Mouse (Mus musculus) midbrain, embryonic 12.5 days (tissue): ENCODE measurements at regions not wholly inside any gene's neighbourhood (a gene's known extent, or its start where the extent isn't known, plus 50 kb on each side); places are given as distances from the start of the nearest gene placed in this dataset.
A peak's percentile ranks its signal among the peaks of the same experiment; 100 is the strongest.

Experiments
- ATAC-seq: fragments of 200-750 bp; cut with Nextera tagmentation; 2 replicates; pipeline ENCODE4 v1.8.0; 2017; ENCODE audit warnings: low read depth, moderate TSS enrichment, moderate library complexity; ENCODE audit not compliant: low FRiP score
- H3K27ac ChIP-seq: fragments of 300-500 bp; sonication (generic); replicated peaks from 2 replicates; pipeline ENCODE4 v1.5.1; 2016; ENCODE audit warnings: mild to moderate bottlenecking
- H3K27me3 ChIP-seq: fragments of 300-500 bp; sonication (generic); 2 replicates; pipeline ENCODE4 v1.6.1; 2016; ENCODE audit warnings: mild to moderate bottlenecking
- H3K36me3 ChIP-seq: fragments of 300-500 bp; sonication (generic); 2 replicates; pipeline ENCODE4 v1.6.1; 2016
- H3K4me1 ChIP-seq: fragments of 300-500 bp; sonication (generic); 2 replicates; pipeline ENCODE4 v1.6.1; 2016
- H3K4me2 ChIP-seq: fragments of 300-500 bp; sonication (generic); replicated peaks from 2 replicates; pipeline ENCODE4 v1.6.1; 2016; ENCODE audit warnings: mild to moderate bottlenecking, moderate library complexity
- H3K4me3 ChIP-seq: fragments of 300-500 bp; sonication (generic); 2 replicates; pipeline ENCODE4 v1.5.1; 2016; ENCODE audit warnings: mild to moderate bottlenecking
- H3K9ac ChIP-seq: fragments of 300-500 bp; sonication (generic); replicated peaks from 2 replicates; pipeline ENCODE4 v1.6.1; 2016; ENCODE audit warnings: mild to moderate bottlenecking, moderate library complexity
- H3K9me3 ChIP-seq: fragments of 300-500 bp; sonication (generic); 2 replicates; pipeline ENCODE4 v1.6.1; 2016; ENCODE audit warnings: mild to moderate bottlenecking
- WGBS: fragments of 180-500 bp; shearing (Covaris S2); methylation state at CpG from one replicate; pipeline ENCODE4 v1.1.7; 2016; 5-methylcytosine and 5-hydroxymethylcytosine counted together

- Histone ChIP-seq H3K27ac (no peak overlapping the region), H3K9ac (peak overlapping the region; percentile 37; the same call in 1 of the 2 replicates), H3K36me3 (no peaks in the 10 kb centered on the region), H3K27me3 (peaks cover 9% of the 10 kb centered on the region), H3K4me1 (peaks cover 19% of the 10 kb centered on the region), H3K9me3 (no peaks in the 10 kb centered on the region), H3K4me3 (peak overlapping the region; percentile 35), H3K4me2 (peak overlapping the region; percentile 71)
- under 1% methylated on average over 12 of the region's 12 CpGs for whole genome bisulfite sequencing
- no peak for ATAC-seq
Measured at GRCm38 (mm10) chr10:43723615-43723937, 145.5 kb downstream of the Cd24a start.

GRCm38 (mm10) chr10:43727746-43728145 is 149.7 kb downstream of the Cd24a start:
- no peak overlapping the region for H3K4me3 ChIP-seq
- 89% methylated on average over 6 of the region's 6 CpGs for WGBS
- no peaks in the 10 kb centered on the region for H3K9me3 ChIP-seq
- no peaks in the 10 kb centered on the region for H3K27me3 ChIP-seq
- H3K4me2 ChIP-seq, result no peak overlapping the region
- H3K4me1 ChIP-seq, result peaks cover 11% of the 10 kb centered on the region
- ATAC-seq, result no peak
- no peak overlapping the region for H3K9ac ChIP-seq
- H3K27ac ChIP-seq, result no peak overlapping the region
- no peaks in the 10 kb centered on the region for H3K36me3 ChIP-seq

DNA sequence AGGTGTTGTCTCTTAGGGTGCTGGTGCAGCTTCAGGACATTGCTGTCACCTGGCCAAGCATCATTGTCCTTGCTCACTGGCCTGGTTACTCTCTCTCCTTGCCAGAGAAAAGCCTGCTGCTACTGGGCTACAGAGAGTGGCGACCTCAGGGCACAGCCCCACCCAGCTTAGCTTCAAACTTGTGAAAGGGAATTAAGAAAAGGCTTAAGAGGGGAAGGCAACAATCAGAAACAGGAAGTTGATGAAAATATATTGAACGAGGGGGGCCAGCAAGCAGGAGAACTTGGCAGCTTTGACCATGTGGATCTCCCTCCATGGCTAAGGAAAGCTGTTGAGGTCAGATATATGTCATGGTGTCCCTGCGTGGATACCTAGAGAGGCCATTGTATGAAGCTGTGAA is 151.1 kb downstream of the Cd24a start:
- Histone ChIP-seq H3K4me2 (no peak overlapping the region), H3K27ac (no peak overlapping the region), H3K9ac (no peak overlapping the region), H3K4me1 (no peaks in the 10 kb centered on the region), H3K27me3 (no peaks in the 10 kb centered on the region), H3K36me3 (no peaks in the 10 kb centered on the region), H3K9me3 (no peaks in the 10 kb centered on the region), H3K4me3 (no peak overlapping the region)
- WGBS, result 47% methylated on average over 3 of the region's 3 CpGs
- ATAC-seq, result no peak

DNA sequence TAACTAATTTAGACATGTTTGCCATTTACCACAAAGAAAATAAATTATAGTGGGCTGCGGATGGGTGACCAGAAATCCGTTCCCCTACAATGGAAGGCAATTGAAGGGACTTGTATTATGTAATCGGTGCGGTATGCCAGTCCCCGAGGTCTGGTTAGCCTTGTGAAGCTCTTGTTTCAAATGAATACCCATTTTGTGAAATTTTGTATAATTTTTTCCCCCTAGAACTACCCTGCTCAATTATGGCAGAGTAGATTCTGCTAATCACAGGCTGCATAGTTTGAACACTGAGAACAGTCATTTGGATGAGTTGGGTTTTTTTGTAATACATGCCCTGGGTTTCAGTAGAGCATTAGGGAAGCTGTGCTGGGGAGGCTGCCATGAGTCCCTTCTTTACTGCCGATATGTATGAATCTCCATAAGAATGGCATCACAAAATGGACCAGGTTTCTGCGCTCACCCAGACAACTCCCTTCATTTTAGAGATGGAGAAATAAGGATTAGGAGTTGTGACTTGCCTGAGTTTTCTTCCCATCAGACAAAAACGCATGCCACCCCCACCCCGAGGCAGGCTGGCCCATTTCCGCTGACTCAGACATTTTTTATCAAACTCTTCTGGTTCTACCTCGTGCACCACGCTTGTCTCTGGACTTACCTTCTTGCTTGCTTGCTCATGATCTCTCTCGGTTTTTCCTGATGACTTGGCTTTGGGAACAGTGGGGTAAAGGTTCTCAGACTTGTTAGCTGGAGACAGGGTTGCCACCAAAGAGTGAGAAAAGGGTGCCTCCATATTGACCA is 155.7 kb downstream of the Cd24a start:
- Histone ChIP-seq H3K36me3 (no peaks in the 10 kb centered on the region), H3K9ac (no peak overlapping the region), H3K4me3 (no peak overlapping the region), H3K4me1 (no peaks in the 10 kb centered on the region), H3K27me3 (peaks cover 1% of the 10 kb centered on the region; the same call in 1 of the 2 replicates), H3K27ac (no peak overlapping the region), H3K4me2 (no peak overlapping the region), H3K9me3 (no peaks in the 10 kb centered on the region)
- WGBS, result 84% methylated on average over 13 of the region's 13 CpGs
- ATAC-seq, result no peak

DNA sequence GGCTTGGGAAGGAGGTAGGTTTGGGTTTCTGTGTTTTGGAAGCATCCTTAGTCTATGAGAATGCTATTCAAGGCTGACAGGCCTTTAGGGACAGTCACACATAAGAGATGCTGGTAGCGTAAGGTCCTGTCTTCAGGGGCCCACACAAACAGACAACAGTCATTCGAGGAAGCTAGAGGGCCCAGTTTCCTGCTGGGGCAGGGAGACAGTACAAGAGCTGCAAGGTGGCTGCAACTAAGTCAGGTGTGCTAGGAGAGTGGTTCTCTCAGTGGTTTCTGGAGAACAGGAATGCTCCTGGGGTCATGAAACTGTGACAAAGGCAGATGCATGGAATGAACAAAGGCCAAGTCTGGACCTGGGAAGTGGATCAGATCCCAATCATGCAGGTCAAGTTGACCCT is 161.1 kb downstream of the Cd24a start:
- 86% methylated on average over 2 of the region's 2 CpGs for WGBS
- Histone ChIP-seq H3K9ac (no peak overlapping the region), H3K4me2 (no peak overlapping the region), H3K4me1 (peaks cover 31% of the 10 kb centered on the region), H3K27ac (no peak overlapping the region; the same call in 1 of the 2 replicates), H3K36me3 (no peaks in the 10 kb centered on the region), H3K27me3 (peaks cover 3% of the 10 kb centered on the region; the same call in 1 of the 2 replicates), H3K4me3 (no peak overlapping the region), H3K9me3 (no peaks in the 10 kb centered on the region)
- no peak for ATAC-seq

DNA sequence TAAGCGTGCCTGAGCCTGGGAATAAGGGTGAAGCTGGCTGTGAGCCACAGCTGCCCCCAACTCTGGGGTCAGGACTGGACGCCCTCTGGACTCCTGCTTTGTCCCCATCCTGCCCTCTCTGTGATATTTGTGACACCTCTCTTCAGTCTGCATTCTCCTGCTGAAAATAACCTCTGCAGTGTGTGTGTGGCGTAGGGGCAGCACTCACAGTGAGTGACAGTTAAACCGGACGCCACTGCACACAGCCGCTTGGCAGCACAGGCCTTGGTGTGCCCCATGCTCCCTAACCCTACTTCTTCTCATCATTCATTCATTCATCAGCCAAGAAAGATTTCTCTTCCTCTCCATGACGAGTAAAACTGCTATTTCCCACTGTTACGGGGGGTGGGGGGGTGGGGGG is 161.6 kb downstream of the Cd24a start:
- Histone ChIP-seq H3K9me3 (no peaks in the 10 kb centered on the region), H3K36me3 (no peaks in the 10 kb centered on the region), H3K4me2 (no peak overlapping the region), H3K27me3 (peaks cover 3% of the 10 kb centered on the region; the same call in 1 of the 2 replicates), H3K27ac (peak overlapping the region; percentile 21; the same call in 1 of the 2 replicates), H3K9ac (no peak overlapping the region), H3K4me1 (peaks cover 31% of the 10 kb centered on the region), H3K4me3 (no peak overlapping the region)
- ATAC-seq, result no peak
- WGBS, result 47% methylated on average over 8 of the region's 8 CpGs

- peak overlapping the region; percentile 1; the same call in 1 of the 2 replicates for H3K4me2 ChIP-seq
- WGBS, result 37% methylated on average over 13 of the region's 13 CpGs
- H3K36me3 ChIP-seq, result no peaks in the 10 kb centered on the region
- H3K27ac ChIP-seq, result peak overlapping the region; percentile 46
- no peaks in the 10 kb centered on the region for H3K9me3 ChIP-seq
- no peak overlapping the region for H3K4me3 ChIP-seq
- ATAC-seq, result peak; percentile 46; the same call in 1 of the 2 replicates
- no peak overlapping the region for H3K9ac ChIP-seq
- peaks cover 31% of the 10 kb centered on the region for H3K4me1 ChIP-seq
- H3K27me3 ChIP-seq, result peaks cover 3% of the 10 kb centered on the region; the same call in 1 of the 2 replicates
Measured at GRCm38 (mm10) chr10:43740204-43740865, 161.2 kb downstream of the Qrsl1 start.

GRCm38 (mm10) chr10:43741361-43742084 is 160.0 kb downstream of the Qrsl1 start:
- Histone ChIP-seq H3K9ac (no peak overlapping the region; the same call in 1 of the 2 replicates), H3K27ac (no peak overlapping the region), H3K4me2 (no peak overlapping the region), H3K4me1 (peaks cover 31% of the 10 kb centered on the region), H3K36me3 (no peaks in the 10 kb centered on the region), H3K9me3 (no peaks in the 10 kb centered on the region), H3K27me3 (peaks cover 3% of the 10 kb centered on the region; the same call in 1 of the 2 replicates), H3K4me3 (no peak overlapping the region)
- 57% methylated on average over 18 of the region's 18 CpGs for WGBS
- ATAC-seq, result no peak

DNA sequence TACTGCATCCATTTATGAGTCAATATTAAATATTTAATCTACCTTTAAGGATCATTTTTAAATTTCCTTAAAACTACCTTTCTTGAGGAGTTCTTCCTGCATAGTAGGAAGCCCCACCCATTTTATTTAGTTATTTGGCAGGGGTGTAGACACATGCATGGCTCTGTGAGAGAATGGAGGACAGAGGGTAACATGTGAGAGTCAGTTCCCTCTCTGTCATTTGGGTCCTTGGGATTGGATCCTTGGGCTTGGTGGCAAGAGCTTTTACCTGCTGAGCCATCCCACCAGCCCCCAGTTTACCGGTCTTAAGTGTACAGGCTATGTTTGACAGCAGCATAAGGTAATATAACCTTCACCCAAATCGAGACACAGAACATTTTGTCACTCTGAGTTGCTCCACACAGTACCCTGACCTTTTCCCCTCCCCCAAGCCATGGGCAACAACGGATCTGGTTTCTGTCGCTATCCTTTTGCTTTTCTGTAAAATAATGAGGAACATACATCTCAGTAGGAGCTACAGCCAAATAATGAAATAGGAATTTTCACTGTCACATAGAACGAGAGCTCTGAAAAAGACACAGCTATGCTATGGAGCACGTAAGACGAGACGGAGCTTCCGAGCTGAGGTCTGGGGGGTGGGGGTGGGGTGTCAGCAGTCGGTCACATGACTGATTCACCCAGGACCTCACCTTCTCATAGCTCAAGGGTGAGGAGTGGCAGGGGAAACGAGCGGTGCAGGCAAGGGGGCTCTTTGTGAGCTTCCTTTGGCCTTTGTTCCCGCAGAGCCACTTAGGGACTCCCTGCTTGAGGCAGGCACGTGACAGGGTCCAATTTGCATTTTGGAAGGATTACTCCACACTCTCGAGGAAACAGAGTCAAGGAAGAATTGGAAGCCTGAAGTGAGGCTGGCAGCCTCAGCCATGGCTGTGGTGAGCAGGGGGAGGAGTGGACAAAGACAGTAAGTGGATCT is 159.2 kb downstream of the Qrsl1 start:
- peaks cover 31% of the 10 kb centered on the region for H3K4me1 ChIP-seq
- H3K27ac ChIP-seq, result peak overlapping the region; percentile 66
- WGBS, result 4% methylated on average over 15 of the region's 15 CpGs
- H3K9ac ChIP-seq, result no peak overlapping the region
- peak; percentile 87 for ATAC-seq
- H3K36me3 ChIP-seq, result no peaks in the 10 kb centered on the region
- H3K4me3 ChIP-seq, result peak overlapping the region; percentile 23
- peaks cover 3% of the 10 kb centered on the region; the same call in 1 of the 2 replicates for H3K27me3 ChIP-seq
- H3K4me2 ChIP-seq, result peak overlapping the region; percentile 50
- H3K9me3 ChIP-seq, result no peaks in the 10 kb centered on the region

DNA sequence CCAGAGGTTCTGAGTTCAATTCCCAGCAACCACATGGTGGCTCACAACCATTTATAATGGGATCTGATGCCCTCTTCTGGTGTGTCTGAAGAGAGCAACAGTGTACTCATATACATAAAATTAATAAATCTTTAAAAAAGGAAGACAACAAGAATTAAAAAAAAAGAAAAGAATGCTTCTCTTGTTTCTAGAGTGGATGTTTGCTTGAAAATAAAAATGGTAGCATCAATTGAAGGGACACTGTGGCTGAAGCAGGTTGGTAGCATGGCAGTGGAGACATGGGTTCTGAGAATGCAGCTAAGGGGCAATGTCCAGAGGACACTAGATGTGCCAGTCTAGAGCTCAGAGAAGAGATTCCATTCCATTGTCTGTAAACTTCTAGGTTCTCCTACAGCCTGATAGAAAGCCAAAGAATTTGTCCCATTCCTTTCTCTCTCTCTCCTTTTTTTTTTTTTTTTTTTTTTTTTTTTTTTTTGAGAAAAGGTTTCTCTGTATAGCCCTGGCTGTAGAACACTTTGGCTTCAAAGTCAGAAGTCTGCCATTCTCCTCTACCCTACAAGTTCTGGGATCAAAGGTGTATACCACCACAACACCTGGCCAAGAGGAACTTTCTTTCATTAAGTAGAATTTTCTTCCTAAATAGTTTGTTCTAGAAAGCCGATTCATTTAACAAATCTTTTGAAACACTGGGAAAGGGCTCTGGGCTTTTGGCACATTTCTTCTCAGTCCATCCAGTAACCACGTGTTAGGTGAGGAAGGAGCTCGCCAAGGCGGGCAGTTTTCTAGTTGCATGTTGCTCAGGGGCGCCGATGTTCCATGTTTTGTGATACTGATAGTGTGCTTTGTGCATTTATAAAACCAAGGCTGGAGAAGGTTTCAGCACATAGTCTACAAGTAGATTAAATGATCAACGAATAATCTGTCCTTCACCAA is 158.1 kb downstream of the Qrsl1 start:
- no peak for ATAC-seq
- peak overlapping the region; percentile 66; the same call in 1 of the 2 replicates for H3K27ac ChIP-seq
- H3K27me3 ChIP-seq, result peaks cover 3% of the 10 kb centered on the region; the same call in 1 of the 2 replicates
- no peaks in the 10 kb centered on the region for H3K36me3 ChIP-seq
- WGBS, result 95% methylated on average over 7 of the region's 7 CpGs
- peaks cover 31% of the 10 kb centered on the region for H3K4me1 ChIP-seq
- no peaks in the 10 kb centered on the region for H3K9me3 ChIP-seq
- no peak overlapping the region for H3K9ac ChIP-seq
- H3K4me3 ChIP-seq, result peak overlapping the region; percentile 23; the same call in 1 of the 2 replicates
- peak overlapping the region; percentile 50; the same call in 1 of the 2 replicates for H3K4me2 ChIP-seq
